Mouse (Mus musculus): Measurements from ENCODE around the gene Mab21l2. TPM values are rescaled to one million over a fixed set of nuclear protein-coding genes. Genes with fewer than 3 reads are reported as not detected.
A peak's percentile ranks its signal among the peaks of the same experiment; 100 is the strongest.

Gene Mab21l2
- polyA plus RNA-seq, 1 experiment, result 0.06 TPM

GRCm38 (mm10) chr3:86558976-86559375 is 10.5 kb upstream of the Mab21l2 start:
- Histone ChIP-seq H3K27ac (ENCODE audit: insufficient read depth, low read length) (no peak overlapping the region), H3K4me1 (ENCODE audit: control insufficient read depth, insufficient read depth, low read length) (no peaks in the 10 kb centered on the region), H3K4me3 (ENCODE audit: insufficient read depth, low read length) (no peak overlapping the region)
- no peak for TF ChIP-seq CTCF (IDR thresholded peaks at IDR 0.05; ENCODE audit: extremely low read depth, insufficient read depth, low read length)
- TF ChIP-seq POLR2A (IDR thresholded peaks at IDR 0.05; ENCODE audit: extremely low read depth, insufficient read depth, low read length), result no peak

DNA sequence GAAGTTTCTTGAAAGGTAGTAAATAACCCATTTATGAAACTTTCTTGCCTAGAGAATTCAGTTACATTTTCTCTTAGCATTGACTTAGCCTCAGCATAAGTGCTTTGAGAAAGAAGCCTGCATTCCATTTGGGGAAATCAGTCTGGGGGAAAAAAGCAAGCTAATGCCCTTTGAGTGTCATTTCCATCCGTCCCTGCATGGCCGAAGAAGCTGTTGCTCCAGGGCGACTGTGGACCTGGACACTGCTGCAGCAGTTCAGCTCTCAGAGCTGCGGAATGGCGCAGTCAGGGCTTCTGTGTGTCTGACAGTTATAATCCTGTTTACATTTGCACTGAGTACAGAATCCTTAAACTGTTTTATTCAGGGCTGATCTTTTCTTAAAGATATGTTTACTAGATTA is 3.7 kb upstream of the Mab21l2 start:
- no peaks in the 10 kb centered on the region for H3K4me1 ChIP-seq (ENCODE audit: control insufficient read depth, insufficient read depth, low read length)
- H3K4me3 ChIP-seq (ENCODE audit: insufficient read depth, low read length), result no peak overlapping the region
- no peak for TF ChIP-seq CTCF (IDR thresholded peaks at IDR 0.05; ENCODE audit: extremely low read depth, insufficient read depth, low read length)
- no peak for TF ChIP-seq POLR2A (IDR thresholded peaks at IDR 0.05; ENCODE audit: extremely low read depth, insufficient read depth, low read length)
- no peak overlapping the region for H3K27ac ChIP-seq (ENCODE audit: insufficient read depth, low read length)

GRCm38 (mm10) chr3:86551011-86551728 is 2.7 kb upstream of the Mab21l2 start:
- Histone ChIP-seq H3K4me1 (ENCODE audit: control insufficient read depth, insufficient read depth, low read length) (no peaks in the 10 kb centered on the region), H3K27ac (ENCODE audit: insufficient read depth, low read length) (no peak overlapping the region), H3K4me3 (ENCODE audit: insufficient read depth, low read length) (no peak overlapping the region)
- TF ChIP-seq POLR2A (IDR thresholded peaks at IDR 0.05; ENCODE audit: extremely low read depth, insufficient read depth, low read length), result no peak
- TF ChIP-seq CTCF (IDR thresholded peaks at IDR 0.05; ENCODE audit: extremely low read depth, insufficient read depth, low read length), result no peak

- no peak overlapping the region for H3K4me3 ChIP-seq (ENCODE audit: insufficient read depth, low read length)
- no peak overlapping the region for H3K27ac ChIP-seq (ENCODE audit: insufficient read depth, low read length)
- H3K4me1 ChIP-seq (ENCODE audit: control insufficient read depth, insufficient read depth, low read length), result no peaks in the 10 kb centered on the region
- TF ChIP-seq POLR2A (IDR thresholded peaks at IDR 0.05; ENCODE audit: extremely low read depth, insufficient read depth, low read length), result no peak
- TF ChIP-seq CTCF (IDR thresholded peaks at IDR 0.05; ENCODE audit: extremely low read depth, insufficient read depth, low read length), result no peak
These were observed 2.0 kb upstream of the Mab21l2 start for GRCm38 (mm10) chr3:86550301-86551010.

DNA sequence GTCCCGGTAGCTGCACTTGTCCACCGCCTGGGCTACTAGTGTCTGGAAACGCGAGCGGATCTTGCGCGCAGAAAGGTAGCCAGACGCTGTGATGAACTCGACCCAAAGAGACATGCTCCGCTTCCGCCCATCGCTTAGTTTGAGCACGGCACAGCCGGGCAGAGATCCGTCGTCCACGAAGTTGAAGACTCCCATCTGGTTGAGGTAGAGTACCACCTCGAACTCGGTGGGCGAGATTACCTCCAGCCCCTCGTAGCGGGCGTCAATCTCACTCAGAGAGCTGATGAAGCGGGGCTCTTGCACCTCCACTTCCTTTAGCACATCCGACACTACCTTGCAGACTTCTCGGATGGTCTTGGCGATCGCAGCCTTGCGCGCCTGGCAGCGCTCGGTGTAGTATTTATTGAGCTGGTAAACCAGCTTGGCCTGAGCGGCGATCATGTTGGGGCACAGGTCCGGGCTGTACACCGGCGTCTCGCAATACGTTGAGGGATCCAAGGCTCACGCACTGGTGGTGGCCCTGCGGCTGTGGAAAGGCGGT is 1.1 kb downstream of the Mab21l2 start:
- no peak overlapping the region for H3K27ac ChIP-seq (ENCODE audit: insufficient read depth, low read length)
- TF ChIP-seq POLR2A (IDR thresholded peaks at IDR 0.05; ENCODE audit: extremely low read depth, insufficient read depth, low read length), result no peak
- TF ChIP-seq CTCF (IDR thresholded peaks at IDR 0.05; ENCODE audit: extremely low read depth, insufficient read depth, low read length), result no peak

GRCm38 (mm10) chr3:86546471-86547250 is 1.8 kb downstream of the Mab21l2 start:
- H3K4me1 ChIP-seq (ENCODE audit: control insufficient read depth, insufficient read depth, low read length), result no peaks in the 10 kb centered on the region
- peak overlapping the region; percentile 34 for H3K4me3 ChIP-seq (ENCODE audit: insufficient read depth, low read length)
- TF ChIP-seq POLR2A (IDR thresholded peaks at IDR 0.05; ENCODE audit: extremely low read depth, insufficient read depth, low read length), result no peak
- TF ChIP-seq CTCF (IDR thresholded peaks at IDR 0.05; ENCODE audit: extremely low read depth, insufficient read depth, low read length), result no peak
- H3K27ac ChIP-seq (ENCODE audit: insufficient read depth, low read length), result no peak overlapping the region

More for the DNA sequence above, 1.1 kb downstream of the Mab21l2 start:
- H3K4me1 ChIP-seq (ENCODE audit: control insufficient read depth, insufficient read depth, low read length), result no peaks in the 10 kb centered on the region
- H3K4me3 ChIP-seq (ENCODE audit: insufficient read depth, low read length), result peak overlapping the region; percentile 34; the same call in 1 of the 2 replicates

DNA sequence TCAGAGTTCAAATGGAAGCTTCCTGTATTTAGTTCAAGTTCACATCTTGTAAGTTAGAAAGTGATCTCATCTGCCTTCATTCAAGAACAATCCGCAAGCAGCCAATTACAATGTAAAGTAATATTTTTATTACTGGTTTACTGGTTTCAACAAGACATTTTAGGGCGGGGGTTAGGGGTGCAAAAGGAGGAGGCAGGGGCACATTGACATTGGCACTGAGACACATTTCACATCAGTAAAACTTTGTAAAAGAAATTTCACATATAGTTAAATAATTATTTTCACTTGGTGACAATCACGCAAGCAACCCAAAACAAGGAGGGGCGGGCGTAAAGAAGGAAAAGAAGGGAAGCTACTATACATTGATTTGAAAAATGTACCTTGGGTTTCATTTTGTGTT is 2.5 kb downstream of the Mab21l2 start:
- H3K4me1 ChIP-seq (ENCODE audit: control insufficient read depth, insufficient read depth, low read length), result no peaks in the 10 kb centered on the region
- TF ChIP-seq CTCF (IDR thresholded peaks at IDR 0.05; ENCODE audit: extremely low read depth, insufficient read depth, low read length) (no peak), POLR2A (IDR thresholded peaks at IDR 0.05; ENCODE audit: extremely low read depth, insufficient read depth, low read length) (no peak)
- H3K4me3 ChIP-seq (ENCODE audit: insufficient read depth, low read length), result no peak overlapping the region
- H3K27ac ChIP-seq (ENCODE audit: insufficient read depth, low read length), result no peak overlapping the region

GRCm38 (mm10) chr3:86544785-86545184 is 3.6 kb downstream of the Mab21l2 start:
- no peak for TF ChIP-seq POLR2A (IDR thresholded peaks at IDR 0.05; ENCODE audit: extremely low read depth, insufficient read depth, low read length)
- no peak for TF ChIP-seq CTCF (IDR thresholded peaks at IDR 0.05; ENCODE audit: extremely low read depth, insufficient read depth, low read length)
- H3K4me3 ChIP-seq (ENCODE audit: insufficient read depth, low read length), result no peak overlapping the region
- H3K27ac ChIP-seq (ENCODE audit: insufficient read depth, low read length), result no peak overlapping the region
- no peaks in the 10 kb centered on the region for H3K4me1 ChIP-seq (ENCODE audit: control insufficient read depth, insufficient read depth, low read length)

DNA sequence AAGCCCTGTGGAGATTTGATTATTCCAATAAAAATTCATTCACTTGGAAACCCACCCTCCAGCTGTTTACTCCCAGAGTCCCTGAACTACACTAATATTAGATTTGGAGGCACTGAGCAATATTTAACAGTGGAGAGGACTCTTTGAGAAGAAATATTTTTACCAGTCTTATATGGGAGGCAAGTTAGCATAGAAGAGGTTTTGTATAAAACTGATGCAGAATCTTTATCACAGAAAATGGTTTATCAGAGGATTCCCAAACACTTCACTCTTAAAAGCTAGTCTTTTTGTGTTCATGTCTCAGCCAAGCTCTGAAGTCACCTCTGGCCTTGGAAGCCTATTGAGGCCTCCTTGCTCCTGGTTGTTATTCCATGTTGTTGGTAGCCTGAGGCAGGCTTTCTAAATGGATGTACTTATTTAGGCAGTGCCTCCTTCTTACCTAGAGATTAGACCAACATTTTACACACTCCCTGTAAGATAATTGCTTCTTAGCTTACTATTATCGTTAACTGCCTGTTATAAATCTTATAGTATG is 6.5 kb downstream of the Mab21l2 start:
- Histone ChIP-seq H3K4me1 (ENCODE audit: control insufficient read depth, insufficient read depth, low read length) (no peaks in the 10 kb centered on the region), H3K4me3 (ENCODE audit: insufficient read depth, low read length) (no peak overlapping the region), H3K27ac (ENCODE audit: insufficient read depth, low read length) (no peak overlapping the region)
- no peak for TF ChIP-seq POLR2A (IDR thresholded peaks at IDR 0.05; ENCODE audit: extremely low read depth, insufficient read depth, low read length)
- TF ChIP-seq CTCF (IDR thresholded peaks at IDR 0.05; ENCODE audit: extremely low read depth, insufficient read depth, low read length), result no peak

Data from cortical plate, adult 2 months (tissue).